In genomic region chr2:26119310-26119592, GRCm38 (mm10) we compare ENCODE assay signal across 10 mouse cellular contexts. TPM values are rescaled to one million over a fixed set of nuclear protein-coding genes. Genes with fewer than 3 reads are reported as not detected.
A peak's percentile ranks its signal among the peaks of the same experiment; 100 is the strongest.
DNase-seq lines count a peak whose midpoint lies in the region; ATAC-seq and TF ChIP-seq lines count a peak whose summit lies in the region.
"Had no signal": no experiment of that assay in that cellular context is flagged by ENCODE, and none has a peak within 500 bp of the region (broad histone marks: within the 10 kb centered on the region; RNA-seq: fewer than 3 reads in every experiment).

No protein-coding gene starts in this region.

- peaks cover 57% of the 10 kb centered on the region for H3K4me1 ChIP-seq in heart, embryonic 12.5 days (replicated peaks)
- H3K4me1 ChIP-seq in brown adipose tissue, adult 24 weeks (ENCODE audit: control insufficient read depth, insufficient read depth, insufficient read length, low read length) = peaks cover 30% of the 10 kb centered on the region
- H3K4me1 ChIP-seq in midbrain, embryonic 15.5 days = peaks cover 23% of the 10 kb centered on the region
- H3K4me1 ChIP-seq in midbrain, postnatal 0 days (ENCODE audit: insufficient read depth, low read length) = peaks cover 10% of the 10 kb centered on the region; the same call in 1 of the 2 replicates

- DNase-seq in heart, postnatal 36 days = no peak
- peak; percentile 44 to 69 for DNase-seq in kidney, postnatal 25 days
- DNase-seq in kidney, postnatal 14 days = no peak
- no peak for DNase-seq in midbrain, postnatal 0 days (ENCODE audit: low spot score)
- DNase-seq: thymus, postnatal 14 days had no signal

- H3K4me2 ChIP-seq in heart, embryonic 12.5 days = peak overlapping the region; percentile 39; the same call in 1 of the 2 replicates
- H3K4me2 ChIP-seq in myocyte (ENCODE audit: low read depth) = peak overlapping the region; percentile 76
- no peak overlapping the region for H3K4me2 ChIP-seq in midbrain, embryonic 15.5 days
- H3K4me2 ChIP-seq in midbrain, postnatal 0 days (ENCODE audit: low read depth, low read length, poor library complexity, severe bottlenecking) = no peak overlapping the region
- H3K4me2 ChIP-seq: forebrain, embryonic 12.5 days had no signal

- no peaks in the 10 kb centered on the region for H3K9me3 ChIP-seq in heart, embryonic 12.5 days (replicated peaks)
- H3K9me3 ChIP-seq in midbrain, embryonic 15.5 days = no peaks in the 10 kb centered on the region
- no peaks in the 10 kb centered on the region for H3K9me3 ChIP-seq in midbrain, postnatal 0 days (ENCODE audit: low read length)
- H3K9me3 ChIP-seq: forebrain, embryonic 12.5 days had no signal

- intact Hi-C loops in heart, postnatal 36 days (cut with DNase I) = no loop called here

- no peak for ATAC-seq in heart, embryonic 12.5 days (ENCODE audit: insufficient number of reproducible peaks, low FRiP score)
- ATAC-seq in midbrain, embryonic 15.5 days (replicated peaks) = no peak
- no peak for ATAC-seq in midbrain, postnatal 0 days (ENCODE audit: low FRiP score)

- H3K27ac ChIP-seq in heart, embryonic 12.5 days (ENCODE audit: poor library complexity, severe bottlenecking) = peak overlapping the region; percentile 63
- peak overlapping the region; percentile 53; the same call in 1 of the 2 replicates for H3K27ac ChIP-seq in brown adipose tissue, adult 24 weeks (replicated peaks; ENCODE audit: low read depth, low read length)
- H3K27ac ChIP-seq in midbrain, embryonic 15.5 days = no peak overlapping the region
- no peak overlapping the region for H3K27ac ChIP-seq in midbrain, postnatal 0 days (ENCODE audit: low read depth, low read length)
- H3K27ac ChIP-seq: forebrain, embryonic 12.5 days had no signal

- no peak for TF ChIP-seq CTCF in midbrain, postnatal 0 days (IDR thresholded peaks at IDR 0.05)

- no peaks in the 10 kb centered on the region for H3K36me3 ChIP-seq in heart, embryonic 12.5 days
- H3K36me3 ChIP-seq in myocyte (ENCODE audit: control insufficient read depth, insufficient read depth) = no peaks in the 10 kb centered on the region
- no peaks in the 10 kb centered on the region for H3K36me3 ChIP-seq in midbrain, embryonic 15.5 days (replicated peaks)
- no peaks in the 10 kb centered on the region for H3K36me3 ChIP-seq in midbrain, postnatal 0 days (ENCODE audit: insufficient read depth, low read length)
- H3K36me3 ChIP-seq: forebrain, embryonic 12.5 days had no signal

- H3K79me2 ChIP-seq in myocyte (ENCODE audit: control insufficient read depth, insufficient read depth) = peaks cover 19% of the 10 kb centered on the region

- 24% methylated on average over 2 of the region's 2 CpGs for WGBS in heart, embryonic 12.5 days
- WGBS in midbrain, embryonic 15.5 days = 15% methylated on average over 2 of the region's 2 CpGs
- 14% methylated on average over 2 of the region's 2 CpGs for WGBS in midbrain, postnatal 0 days

- H3ac ChIP-seq in myocyte (ENCODE audit: control insufficient read depth, insufficient read length) = no peak overlapping the region

- peaks cover 38% of the 10 kb centered on the region for H3K27me3 ChIP-seq in heart, embryonic 12.5 days (replicated peaks)
- no peaks in the 10 kb centered on the region for H3K27me3 ChIP-seq in myocyte (ENCODE audit: control insufficient read depth, insufficient read depth, insufficient read length)
- peaks cover 37% of the 10 kb centered on the region for H3K27me3 ChIP-seq in midbrain, embryonic 15.5 days (replicated peaks)
- H3K27me3 ChIP-seq in midbrain, postnatal 0 days (ENCODE audit: insufficient read depth, low read length) = peaks cover 13% of the 10 kb centered on the region; the same call in 1 of the 2 replicates

- no peak for TF ChIP-seq POLR2A in myocyte (IDR thresholded peaks at IDR 0.05; ENCODE audit: insufficient read length, low read depth)

- no peak overlapping the region for H3K4me3 ChIP-seq in heart, embryonic 12.5 days
- no peak overlapping the region for H3K4me3 ChIP-seq in brown adipose tissue, adult 24 weeks (ENCODE audit: insufficient read depth, low read depth, low read length)
- no peak overlapping the region for H3K4me3 ChIP-seq in myocyte
- H3K4me3 ChIP-seq in midbrain, embryonic 15.5 days = no peak overlapping the region
- H3K4me3 ChIP-seq in midbrain, postnatal 0 days (ENCODE audit: low read depth, low read length) = no peak overlapping the region
- H3K4me3 ChIP-seq: forebrain, embryonic 12.5 days had no signal

- H3K9ac ChIP-seq in heart, embryonic 12.5 days = 0 out of 2 replicates have a peak overlapping the region, but pooled peaks have one; percentile 62
- H3K9ac ChIP-seq in midbrain, embryonic 15.5 days = no peak overlapping the region
- H3K9ac ChIP-seq in midbrain, postnatal 0 days (replicated peaks; ENCODE audit: low read length, poor library complexity, severe bottlenecking) = no peak overlapping the region

TF ChIP-seq in myocyte, 11 proteins besides CTCF, POLR2A, EP300 and RAD21:
- TF ChIP-seq MYOD1 (IDR thresholded peaks at IDR 0.05; ENCODE audit: control insufficient read depth in 1 of 3, insufficient read length in 2 of 3, low read depth in 2 of 3) (no peak), E2F4 (IDR thresholded peaks at IDR 0.05; ENCODE audit: insufficient read depth) (no peak), POLR2AphosphoS2 (IDR thresholded peaks at IDR 0.05; ENCODE audit: insufficient read length, low read depth) (no peak), MAX (IDR thresholded peaks at IDR 0.05; ENCODE audit: low read depth) (no peak), USF1 (IDR thresholded peaks at IDR 0.05; ENCODE audit: low read depth) (peak; percentile 23), SRF (IDR thresholded peaks at IDR 0.05; ENCODE audit: control insufficient read depth, insufficient read length, low read depth) (no peak)

RNA-seq across cellular contexts. Expression of gene Nacc2, which starts 3.8 kb away (rescaled TPM):
- polyA plus RNA-seq in heart, embryonic 12.5 days (2016; fragmentation: Nextera tagmentation; extraction: Ambion mirVana) = 6.5 and 6.6 TPM in 2 replicates
- total RNA-seq in heart, postnatal 36 days (2021) = 10 to 100 TPM; 23.4 to 25.3 TPM
- 17.7 and 26.5 TPM in 2 replicates for polyA plus RNA-seq in brown adipose tissue, adult 24 weeks (2012; ENCODE audit: insufficient read depth, insufficient read length, missing spikeins)
- 15.0 TPM for polyA plus RNA-seq in myocyte (2012; fragmentation: generic; extraction: Trizol)
- polyA plus RNA-seq in midbrain, embryonic 15.5 days (2015; fragmentation: Nextera tagmentation; extraction: Ambion mirVana) = 14.3 and 16.9 TPM in 2 replicates
- 35.2 and 40.7 TPM in 2 replicates for total RNA-seq in midbrain, postnatal 0 days (2014; rRNA removed)
- 21.4 and 23.9 TPM in 2 replicates for polyA plus RNA-seq in midbrain, postnatal 0 days (2015; fragmentation: Nextera tagmentation; extraction: Ambion mirVana)

Comparison
In these comparisons a context has a peak if more than half of its experiments do, and no peak if none do; other contexts are left out.
1. DNase-seq: peak in kidney, postnatal 25 days (2 of 2); none in heart, postnatal 36 days (0 of 2), kidney, postnatal 14 days (single experiment) and midbrain, postnatal 0 days (single experiment).
2. H3K27ac ChIP-seq: peak in heart, embryonic 12.5 days (single experiment) and brown adipose tissue, adult 24 weeks (single experiment); none in midbrain, embryonic 15.5 days (single experiment) and midbrain, postnatal 0 days (single experiment).
3. H3K4me2 ChIP-seq: peak in heart, embryonic 12.5 days (single experiment) and myocyte (single experiment); none in midbrain, embryonic 15.5 days (single experiment) and midbrain, postnatal 0 days (single experiment).